Mouse (Mus musculus): ENCODE results near the gene Samd15.

- TF ChIP-seq CTCF (IDR thresholded peaks at IDR 0.05; ENCODE audit: low read depth) (no peak), EP300 (optimal IDR thresholded peaks at IDR 0.05) (no peak)
Measured at GRCm38 (mm10) chr12:87250161-87250560, 50.6 kb downstream of the Samd15 start.

Data from stomach, postnatal 0 days (tissue).